Mouse (Mus musculus): ENCODE results near the gene Cmip.

GRCm38 (mm10) chr8:117248341-117248740 is 8.5 kb upstream of the Cmip start:
- TF ChIP-seq POLR2A (IDR thresholded peaks at IDR 0.05; ENCODE audit: low read depth, low read length) (no peak), CTCF (IDR thresholded peaks at IDR 0.05; ENCODE audit: borderline replicate concordance, insufficient read depth, low read length) (no peak)
